Mouse (Mus musculus): Measurements from ENCODE around the gene Ppard. TPM values are rescaled to one million over a fixed set of nuclear protein-coding genes. Genes with fewer than 3 reads are reported as not detected.
"Not testable (repeated sequence)": the region's sequence is repeated elsewhere in the genome, so short reads cannot be mapped to it uniquely, and the experiment has no call there.

The Ppard gene
- polyA plus RNA-seq, 1 experiment from 2014 or later, result 1.5 TPM

DNA sequence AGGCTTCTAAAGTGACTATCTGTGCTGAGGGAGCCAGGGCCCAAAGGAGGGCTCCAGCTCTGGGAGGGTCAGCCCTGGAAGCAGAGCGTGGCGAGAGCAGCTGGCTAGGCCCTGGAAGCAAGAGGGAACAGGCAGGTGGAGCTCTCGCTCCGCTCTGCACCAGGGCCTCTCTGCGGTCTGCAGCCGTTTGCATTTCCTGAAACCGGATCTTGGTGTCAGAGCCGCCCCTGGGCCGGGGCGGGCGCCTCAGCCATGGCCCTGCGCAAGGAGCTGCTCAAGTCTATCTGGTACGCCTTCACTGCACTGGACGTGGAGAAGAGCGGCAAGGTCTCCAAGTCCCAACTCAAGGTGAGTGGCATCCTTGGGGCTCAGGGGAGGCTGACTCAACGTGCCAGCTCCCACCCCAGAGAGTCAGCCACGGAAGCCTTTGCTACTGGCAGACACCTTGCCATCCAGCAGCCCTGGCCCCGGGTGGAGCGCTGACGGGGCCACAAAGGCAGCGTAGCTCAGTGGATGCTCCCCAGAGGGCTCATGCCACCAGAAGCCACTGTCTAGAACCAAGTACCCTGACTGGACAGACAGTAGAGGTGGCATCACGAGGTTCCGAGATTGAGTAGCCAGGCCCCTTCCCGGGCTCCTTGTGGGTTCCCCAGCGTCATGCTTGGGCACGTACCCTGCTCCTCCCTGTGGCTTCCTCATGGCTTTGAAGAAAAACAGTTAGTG lies 24.7 kb upstream of the Ppard start, which contains the start of gene Def6:
TSS of gene Def6 (plus strand) at position 188 of the 723 bp plus-strand sequence.
- H3K4me3 ChIP-seq, result peak within 1 kb of the TSS; percentile 47
- peaks cover 19% of the 10 kb centered on the region for H3K4me1 ChIP-seq
- ATAC-seq (ENCODE audit: extremely low read depth, insufficient number of reproducible peaks, low FRiP score, low TSS enrichment), result peak; percentile 60; the same call in 1 of the 2 replicates
- H3K27ac ChIP-seq (replicated peaks), result peak within 1 kb of the TSS; percentile 76
- H3K9ac ChIP-seq, result peak within 1 kb of the TSS; percentile 77
- peak within 1 kb of the TSS; percentile 72 for H3K4me2 ChIP-seq
- H3K36me3 ChIP-seq, result peaks cover 15% of the 10 kb centered on the region
- no peaks in the 10 kb centered on the region for H3K9me3 ChIP-seq
- WGBS, result 19% methylated on average over 26 of the region's 26 CpGs
- H3K27me3 ChIP-seq (replicated peaks), result 0 out of 2 replicates have a peak, but pooled peaks cover 3% of the 10 kb centered on the region

DNA sequence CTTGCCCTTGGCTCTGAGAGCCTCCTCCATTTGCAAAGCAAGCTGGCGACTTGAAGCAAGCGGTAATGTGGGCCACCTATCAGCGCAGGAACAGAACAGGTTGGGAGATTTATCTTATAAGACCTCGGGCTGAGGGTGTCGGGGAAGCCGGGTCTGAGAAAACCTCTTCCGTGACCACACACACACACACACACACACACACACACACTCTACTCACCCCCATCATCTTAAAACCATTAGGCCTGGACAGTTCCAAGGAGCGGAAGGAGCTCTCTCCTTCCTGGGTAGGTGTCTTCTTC lies 24.2 kb upstream of the Ppard start:
- no peaks in the 10 kb centered on the region for H3K9me3 ChIP-seq
- peak overlapping the region; percentile 72 for H3K4me2 ChIP-seq
- ATAC-seq (ENCODE audit: extremely low read depth, insufficient number of reproducible peaks, low FRiP score, low TSS enrichment), result no peak
- H3K9ac ChIP-seq, result peak overlapping the region; percentile 77
- 0 out of 2 replicates have a peak, but pooled peaks cover 3% of the 10 kb centered on the region for H3K27me3 ChIP-seq (replicated peaks)
- peaks cover 19% of the 10 kb centered on the region for H3K4me1 ChIP-seq
- no peak overlapping the region; the same call in 1 of the 2 replicates for H3K27ac ChIP-seq (replicated peaks)
- peak overlapping the region; percentile 47 for H3K4me3 ChIP-seq
- WGBS, result 69% methylated on average over 8 of the region's 8 CpGs
- H3K36me3 ChIP-seq, result peaks cover 9% of the 10 kb centered on the region

DNA sequence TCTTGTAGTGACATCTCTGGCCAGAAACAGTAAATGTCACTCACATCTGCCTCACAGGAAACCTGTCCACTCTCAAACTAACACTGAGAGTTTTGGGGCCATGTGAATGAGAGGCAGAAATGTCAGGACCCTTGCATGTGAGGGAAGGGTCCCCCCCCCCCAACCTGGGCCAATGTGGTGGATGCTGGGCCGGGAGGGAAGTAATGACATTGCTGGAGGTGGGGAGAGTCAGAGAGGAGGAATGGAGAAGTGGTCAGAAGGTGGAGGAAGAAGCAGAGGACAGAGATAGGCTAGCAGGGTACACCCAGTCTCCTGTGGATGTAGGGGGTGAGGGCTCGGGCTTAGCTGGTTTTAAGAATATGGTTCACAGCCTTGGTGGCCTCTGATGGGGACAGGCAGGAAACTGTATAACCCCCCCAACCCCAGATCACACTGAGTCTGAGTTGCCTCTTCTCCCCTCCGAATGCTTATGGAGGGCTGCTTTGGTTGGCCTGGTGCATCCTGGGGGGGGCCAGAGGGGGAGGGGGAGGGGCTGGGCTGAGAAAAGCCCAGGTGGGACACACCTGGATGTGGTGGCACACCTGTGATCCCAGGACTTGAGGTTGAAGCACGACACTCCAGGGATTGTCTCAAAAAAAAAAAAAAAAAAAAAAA lies 22.9 kb upstream of the Ppard start:
- H3K4me2 ChIP-seq, result no peak overlapping the region
- H3K27ac ChIP-seq (replicated peaks), result no peak overlapping the region
- 0 out of 2 replicates have a peak, but pooled peaks cover 3% of the 10 kb centered on the region for H3K27me3 ChIP-seq (replicated peaks)
- ATAC-seq (ENCODE audit: extremely low read depth, insufficient number of reproducible peaks, low FRiP score, low TSS enrichment), result no peak
- 57% methylated on average over 4 of the region's 4 CpGs for WGBS
- H3K4me3 ChIP-seq, result no peak overlapping the region
- H3K9me3 ChIP-seq, result no peaks in the 10 kb centered on the region
- peaks cover 19% of the 10 kb centered on the region for H3K4me1 ChIP-seq
- H3K36me3 ChIP-seq, result peaks cover 4% of the 10 kb centered on the region; the same call in 1 of the 2 replicates
- no peak overlapping the region for H3K9ac ChIP-seq

DNA sequence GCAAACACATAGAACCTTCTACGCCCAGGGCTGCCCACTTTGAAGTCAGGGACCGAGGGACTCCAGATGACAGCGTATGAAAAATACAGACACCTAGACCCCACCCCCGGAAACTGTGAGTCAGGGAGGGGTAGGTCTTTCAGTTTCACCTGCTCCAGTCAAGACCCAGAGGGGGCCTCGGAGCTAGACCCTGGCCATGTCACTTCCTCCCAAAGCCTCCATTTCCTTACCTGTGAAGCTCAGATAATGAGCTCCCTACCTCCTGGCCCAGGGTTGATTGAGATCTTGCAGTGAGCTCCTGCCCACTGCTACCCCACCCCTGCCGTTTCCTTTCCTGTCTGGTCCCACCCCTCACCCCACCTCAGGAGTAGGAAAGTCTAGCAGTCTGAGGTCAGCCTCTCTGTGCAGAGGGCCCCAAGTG lies 20.6 kb upstream of the Ppard start:
- H3K4me3 ChIP-seq, result no peak overlapping the region
- H3K9me3 ChIP-seq, result no peaks in the 10 kb centered on the region
- no peak overlapping the region for H3K4me2 ChIP-seq
- 54% methylated on average over 6 of the region's 6 CpGs for WGBS
- no peak overlapping the region for H3K27ac ChIP-seq (replicated peaks)
- no peaks in the 10 kb centered on the region for H3K36me3 ChIP-seq
- H3K27me3 ChIP-seq (replicated peaks), result peaks cover 9% of the 10 kb centered on the region
- H3K4me1 ChIP-seq, result peaks cover 11% of the 10 kb centered on the region
- no peak for ATAC-seq (ENCODE audit: extremely low read depth, insufficient number of reproducible peaks, low FRiP score, low TSS enrichment)
- H3K9ac ChIP-seq, result no peak overlapping the region

DNA sequence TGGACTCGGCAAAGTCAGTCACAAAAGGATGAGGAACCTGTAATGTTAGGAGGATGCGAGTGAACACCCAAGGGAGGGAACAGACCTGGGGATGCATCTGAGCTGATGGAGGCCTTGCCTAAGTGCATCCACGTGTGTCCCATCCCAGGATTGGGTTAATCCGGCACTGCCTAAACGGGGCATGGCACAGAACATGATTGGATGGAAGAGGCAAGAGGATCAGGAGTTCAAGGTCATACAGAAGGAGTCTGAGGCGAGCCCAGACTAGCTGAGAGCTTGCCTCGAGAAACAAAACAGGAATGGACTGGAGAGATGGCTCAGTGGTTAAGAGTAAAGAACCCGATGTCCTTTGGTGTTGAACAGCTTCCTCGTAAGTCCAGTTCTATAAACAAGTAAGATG lies 20.1 kb upstream of the Ppard start:
- Histone ChIP-seq H3K9me3 (no peaks in the 10 kb centered on the region), H3K36me3 (no peaks in the 10 kb centered on the region), H3K27ac (replicated peaks) (no peak overlapping the region), H3K27me3 (replicated peaks) (peaks cover 14% of the 10 kb centered on the region), H3K4me1 (peaks cover 7% of the 10 kb centered on the region), H3K9ac (no peak overlapping the region), H3K4me3 (no peak overlapping the region), H3K4me2 (no peak overlapping the region)
- WGBS, result 65% methylated on average over 9 of the region's 9 CpGs
- ATAC-seq (ENCODE audit: extremely low read depth, insufficient number of reproducible peaks, low FRiP score, low TSS enrichment), result no peak

DNA sequence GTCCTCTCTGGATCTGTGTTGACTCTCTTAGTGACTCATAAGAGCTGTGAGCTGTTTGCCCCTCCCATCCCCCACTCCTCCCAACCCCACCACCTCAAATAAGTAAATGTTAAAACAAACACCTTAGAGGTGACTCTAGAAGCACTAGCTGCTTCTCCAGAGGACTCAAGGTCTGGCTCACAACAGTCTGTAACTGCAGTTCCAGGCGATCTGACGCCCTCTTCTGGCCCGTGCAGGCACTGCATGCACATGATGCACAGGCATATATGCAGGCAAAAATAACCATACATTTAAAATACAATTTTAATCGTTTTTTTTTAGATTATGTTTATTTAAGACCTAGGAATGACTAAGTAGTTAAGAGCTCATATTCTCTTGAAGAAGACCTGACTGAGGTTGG lies 19.3 kb upstream of the Ppard start:
- H3K9me3 ChIP-seq, result no peaks in the 10 kb centered on the region
- no peaks in the 10 kb centered on the region for H3K36me3 ChIP-seq
- no peak overlapping the region for H3K9ac ChIP-seq
- no peak overlapping the region for H3K4me3 ChIP-seq
- H3K27me3 ChIP-seq (replicated peaks), result peaks cover 22% of the 10 kb centered on the region
- H3K4me1 ChIP-seq, result peaks cover 9% of the 10 kb centered on the region
- 22% methylated on average over 4 of the region's 4 CpGs for WGBS
- no peak overlapping the region for H3K4me2 ChIP-seq
- ATAC-seq (ENCODE audit: extremely low read depth, insufficient number of reproducible peaks, low FRiP score, low TSS enrichment), result no peak
- H3K27ac ChIP-seq (replicated peaks), result no peak overlapping the region

DNA sequence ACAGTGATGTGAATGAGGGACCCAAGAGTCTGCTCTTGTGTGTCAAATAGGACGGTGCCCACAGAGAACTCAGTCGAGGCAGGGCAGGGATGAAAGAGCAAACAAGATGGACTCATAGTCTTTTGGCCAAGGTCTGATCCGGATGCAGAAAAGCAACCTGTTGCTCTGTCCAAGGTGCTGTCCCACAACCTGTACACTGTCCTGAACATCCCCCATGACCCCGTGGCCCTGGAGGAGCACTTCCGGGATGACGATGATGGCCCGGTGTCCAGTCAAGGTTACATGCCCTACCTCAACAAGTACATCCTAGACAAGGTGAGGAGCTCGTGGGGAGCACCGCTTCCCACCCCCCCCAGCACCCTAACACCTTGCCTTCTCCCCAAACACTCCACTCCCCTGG lies 15.7 kb upstream of the Ppard start:
- Histone ChIP-seq H3K36me3 (no peaks in the 10 kb centered on the region), H3K4me3 (no peak overlapping the region), H3K9me3 (no peaks in the 10 kb centered on the region), H3K27me3 (replicated peaks) (peaks cover 25% of the 10 kb centered on the region), H3K9ac (no peak overlapping the region), H3K4me2 (no peak overlapping the region), H3K27ac (replicated peaks) (no peak overlapping the region), H3K4me1 (peaks cover 11% of the 10 kb centered on the region)
- WGBS, result 81% methylated on average over 9 of the region's 9 CpGs
- no peak for ATAC-seq (ENCODE audit: extremely low read depth, insufficient number of reproducible peaks, low FRiP score, low TSS enrichment)

DNA sequence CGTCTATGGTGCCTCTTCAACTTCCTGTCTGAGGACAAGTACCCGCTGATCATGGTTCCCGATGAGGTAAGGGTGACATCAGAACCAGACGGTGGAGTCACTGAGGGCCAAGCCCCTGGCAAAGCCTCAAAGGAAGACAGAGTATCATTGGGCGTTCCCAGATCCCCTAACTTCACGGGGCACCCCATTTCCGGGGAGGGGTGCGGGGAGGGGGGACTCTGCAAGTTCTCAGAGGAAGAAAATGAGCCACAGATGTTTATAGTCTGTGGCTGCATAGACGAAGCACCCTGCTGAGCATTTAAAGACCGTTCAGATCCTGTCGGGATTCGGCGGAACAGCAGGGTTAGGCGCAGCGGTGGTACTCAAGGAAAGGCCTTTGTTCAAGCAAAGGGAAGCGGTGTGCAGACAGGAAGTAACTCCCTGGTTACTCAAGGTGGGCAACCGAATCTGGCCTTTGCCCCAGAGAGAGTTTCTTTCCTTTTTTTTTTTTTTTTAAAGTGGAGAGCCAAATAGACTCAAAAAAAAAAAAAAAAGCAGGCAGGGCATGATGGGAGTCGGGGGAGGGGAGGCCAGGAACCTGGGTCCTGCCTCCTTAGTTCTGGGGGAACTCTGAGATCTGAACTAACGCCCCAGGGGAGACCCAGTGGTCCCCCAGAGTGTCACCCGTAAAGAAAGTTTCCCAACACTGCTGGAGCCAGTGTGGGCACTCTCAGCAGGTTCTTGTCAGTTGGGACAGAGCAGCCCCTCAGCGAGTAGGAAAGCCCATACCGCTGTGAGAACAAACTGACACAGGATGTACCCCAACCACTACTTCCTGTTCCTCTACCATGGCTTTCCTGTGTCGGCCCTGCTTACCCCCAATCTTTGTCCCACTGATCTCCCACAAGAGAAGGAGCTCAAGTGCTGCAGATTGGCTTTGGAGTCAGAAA lies 14.5 kb upstream of the Ppard start:
- 19% methylated on average over 23 of the region's 23 CpGs for WGBS
- Histone ChIP-seq H3K9me3 (no peaks in the 10 kb centered on the region), H3K4me3 (0 out of 2 replicates have a peak overlapping the region, but pooled peaks have one; percentile 2), H3K4me2 (peak overlapping the region; percentile 50), H3K4me1 (peaks cover 13% of the 10 kb centered on the region), H3K27ac (replicated peaks) (peak overlapping the region; percentile 28; the same call in 1 of the 2 replicates), H3K27me3 (replicated peaks) (peaks cover 31% of the 10 kb centered on the region), H3K9ac (peak overlapping the region; percentile 50), H3K36me3 (no peaks in the 10 kb centered on the region)
- no peak for ATAC-seq (ENCODE audit: extremely low read depth, insufficient number of reproducible peaks, low FRiP score, low TSS enrichment)

DNA sequence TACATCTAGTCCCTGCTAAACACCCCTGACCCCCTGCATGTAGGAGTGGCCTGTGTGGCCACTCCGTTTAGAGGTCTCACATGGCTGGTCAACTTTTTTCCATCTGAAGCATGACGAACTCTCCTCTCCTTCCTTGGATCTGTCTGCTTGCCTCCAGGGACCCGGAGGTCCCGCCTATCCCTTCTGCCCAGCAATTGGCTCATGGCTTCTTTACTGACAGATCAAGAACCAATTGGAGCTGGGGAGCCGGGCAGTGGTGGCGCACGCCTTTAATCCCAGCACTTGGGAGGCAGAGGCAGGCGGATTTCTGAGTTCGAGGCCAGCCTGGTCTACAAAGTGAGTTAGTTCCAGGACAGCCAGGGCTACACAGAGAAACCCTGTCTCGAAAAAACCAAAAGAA lies 10.0 kb upstream of the Ppard start:
- not testable (repeated sequence) for H3K27ac ChIP-seq (replicated peaks); H3K36me3 ChIP-seq; H3K9me3 ChIP-seq; ATAC-seq (ENCODE audit: extremely low read depth, insufficient number of reproducible peaks, low FRiP score, low TSS enrichment); H3K9ac ChIP-seq; H3K4me2 ChIP-seq; H3K4me3 ChIP-seq
- Histone ChIP-seq H3K4me1 (peaks cover 35% of the 10 kb centered on the region), H3K27me3 (replicated peaks) (peaks cover 29% of the 10 kb centered on the region)
- 91% methylated on average over 10 of the region's 10 CpGs for WGBS

DNA sequence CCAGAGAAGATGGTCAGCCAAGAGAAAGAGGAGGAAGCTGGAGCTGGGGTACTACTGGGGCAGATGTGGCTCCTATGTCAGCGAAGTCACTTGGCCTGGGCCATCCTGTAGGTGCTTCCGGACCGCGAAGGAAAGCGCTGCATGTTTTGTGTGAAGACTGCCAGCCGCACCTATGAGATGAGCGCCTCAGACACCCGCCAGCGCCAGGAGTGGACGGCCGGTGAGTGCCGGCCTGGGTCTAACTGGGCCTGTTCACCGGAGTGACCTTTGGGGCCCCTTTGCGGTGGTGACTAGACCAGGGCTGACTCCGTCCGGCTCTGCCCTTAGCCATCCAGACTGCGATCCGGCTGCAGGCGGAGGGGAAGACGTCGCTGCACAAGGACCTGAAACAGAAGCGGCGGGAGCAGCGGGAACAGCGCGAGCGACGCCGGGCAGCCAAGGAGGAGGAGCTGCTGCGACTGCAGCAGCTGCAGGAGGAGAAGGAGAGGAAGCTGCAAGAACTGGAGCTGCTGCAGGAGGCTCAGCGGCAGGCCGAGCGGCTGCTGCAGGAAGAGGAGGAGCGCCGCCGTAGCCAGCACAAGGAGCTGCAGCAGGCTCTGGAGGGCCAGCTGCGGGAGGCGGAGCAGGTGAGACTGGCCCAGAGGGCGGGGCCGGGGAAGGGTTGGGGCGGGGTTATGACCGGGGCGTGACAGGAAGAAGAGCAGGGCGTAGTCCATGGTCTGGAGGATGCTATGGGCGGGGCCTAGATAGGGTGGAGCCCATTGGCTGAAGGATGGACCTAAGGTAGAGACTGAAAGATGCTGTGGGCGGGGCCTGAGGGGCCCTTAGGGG lies 8.7 kb upstream of the Ppard start:
- WGBS, result 1% methylated on average over 46 of the region's 46 CpGs

More for the DNA sequence above, 8.7 kb upstream of the Ppard start:
- peak overlapping the region; percentile 58 for H3K4me3 ChIP-seq
- peak overlapping the region; percentile 81 for H3K9ac ChIP-seq
- H3K27ac ChIP-seq (replicated peaks), result no peak overlapping the region; the same call in 1 of the 2 replicates
- H3K4me2 ChIP-seq, result peak overlapping the region; percentile 87
- H3K27me3 ChIP-seq (replicated peaks), result peaks cover 16% of the 10 kb centered on the region; the same call in 1 of the 2 replicates
- H3K36me3 ChIP-seq, result no peaks in the 10 kb centered on the region
- no peaks in the 10 kb centered on the region for H3K9me3 ChIP-seq
- H3K4me1 ChIP-seq, result peaks cover 25% of the 10 kb centered on the region
- ATAC-seq (ENCODE audit: extremely low read depth, insufficient number of reproducible peaks, low FRiP score, low TSS enrichment), result peak; percentile 93
